Mouse (Mus musculus) intestine, embryonic 16.5 days (tissue): Measurements from ENCODE around the gene Gm8909. TPM values are rescaled to one million over a fixed set of nuclear protein-coding genes. Genes with fewer than 3 reads are reported as not detected.
"Not testable (repeated sequence)": the region's sequence is repeated elsewhere in the genome, so short reads cannot be mapped to it uniquely, and the experiment has no call there.

Experiments
- ATAC-seq: fragments of 200-750 bp; cut with Nextera tagmentation; 2 replicates; pipeline ENCODE4 v1.8.0; 2017; ENCODE audit warnings: moderate TSS enrichment, moderate library complexity
- H3K27ac ChIP-seq: fragments of 300-500 bp; sonication (generic); 2 replicates; pipeline ENCODE4 v1.5.1; 2014; ENCODE audit warnings: mild to moderate bottlenecking, low read length
- H3K27me3 ChIP-seq: fragments of 300-500 bp; sonication (generic); replicated peaks from 2 replicates; pipeline ENCODE4 v1.6.1; 2014; ENCODE audit warnings: low read length, control low read depth, mixed read lengths; ENCODE audit not compliant: control insufficient read depth, insufficient read depth
- H3K36me3 ChIP-seq: fragments of 300-500 bp; sonication (generic); 2 replicates; pipeline ENCODE4 v1.6.1; 2014; ENCODE audit warnings: low read length, control low read depth; ENCODE audit not compliant: control insufficient read depth, insufficient read depth
- H3K4me1 ChIP-seq: fragments of 300-500 bp; sonication (generic); 2 replicates; pipeline ENCODE4 v1.6.1; 2014; ENCODE audit warnings: low read length, control low read depth, mixed read lengths; ENCODE audit not compliant: control insufficient read depth, insufficient read depth
- H3K4me2 ChIP-seq: fragments of 300-500 bp; sonication (generic); 2 replicates; pipeline ENCODE4 v1.6.1; 2014; ENCODE audit warnings: low read depth, low read length, control low read depth
- H3K4me3 ChIP-seq: fragments of 300-500 bp; sonication (generic); 2 replicates; pipeline ENCODE4 v1.5.1; 2014; ENCODE audit warnings: mild to moderate bottlenecking, low read length
- H3K9ac ChIP-seq: fragments of 300-500 bp; sonication (generic); 2 replicates; pipeline ENCODE4 v1.6.1; 2014; ENCODE audit warnings: low read depth, low read length
- H3K9me3 ChIP-seq: fragments of 300-500 bp; sonication (generic); 2 replicates; pipeline ENCODE4 v1.6.1; 2016; ENCODE audit warnings: low read length, control low read depth; ENCODE audit not compliant: control insufficient read depth
- WGBS: fragments of 180-500 bp; shearing (Covaris S2); extraction: QIAGEN DNeasy Blood & Tissue Kit; methylation state at CpG from one replicate; pipeline ENCODE4 v1.1.7; 2014; 5-methylcytosine and 5-hydroxymethylcytosine counted together
- polyA plus RNA-seq: library from polyadenylated mRNA; unstranded; fragments of >200 nt; fragmentation: Nextera tagmentation; extraction: Ambion mirVana; gene quantifications from 2 replicates; pipeline ENCODE4 v1.2.1, GENCODE M21; 2015

The Gm8909 gene
- polyA plus RNA-seq, 1 experiment from 2014 or later, result 1.9 TPM

DNA sequence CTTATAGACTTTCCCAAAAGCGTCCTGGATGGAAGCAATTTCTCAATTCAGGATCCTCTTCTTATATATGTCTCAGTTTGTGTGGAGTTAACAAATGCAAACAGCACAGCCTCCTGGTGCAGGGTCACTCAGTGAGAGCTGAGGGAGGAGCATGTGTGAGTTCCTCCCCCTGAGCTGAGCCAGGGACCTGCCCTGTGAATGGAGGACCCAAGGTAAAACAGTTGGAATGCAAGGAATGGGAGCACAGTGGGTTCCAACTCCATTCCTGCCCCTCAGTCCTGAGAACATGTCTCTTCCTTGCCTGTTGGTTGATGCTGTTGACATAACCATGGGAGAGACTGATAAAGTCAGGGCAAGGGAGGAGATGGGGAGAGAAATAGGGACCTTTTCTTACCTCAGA, 757 bp upstream of the Gm8909 start:
- not testable (repeated sequence) for H3K4me3 ChIP-seq, H3K4me1 ChIP-seq, H3K4me2 ChIP-seq, ATAC-seq, H3K9ac ChIP-seq, H3K9me3 ChIP-seq, H3K27ac ChIP-seq, H3K36me3 ChIP-seq
- peaks cover 22% of the 10 kb centered on the region for H3K27me3 ChIP-seq
- no CpG with 5 or more reads among the region's 1 CpGs for WGBS

GRCm38 (mm10) chr17:36167306-36168038, 865 bp downstream of the Gm8909 start:
- H3K4me1 ChIP-seq, result 0 out of 2 replicates have a peak, but pooled peaks cover 4% of the 10 kb centered on the region
- no peaks in the 10 kb centered on the region for H3K9me3 ChIP-seq
- H3K27me3 ChIP-seq, result peaks cover 22% of the 10 kb centered on the region
- H3K9ac ChIP-seq, result peak overlapping the region; percentile 55
- H3K27ac ChIP-seq, result no peak overlapping the region
- H3K4me2 ChIP-seq, result peak overlapping the region; percentile 74
- WGBS, result 2% methylated on average over 51 of the region's 51 CpGs
- H3K36me3 ChIP-seq, result no peaks in the 10 kb centered on the region
- ATAC-seq, result peak; percentile 66
- H3K4me3 ChIP-seq, result peak overlapping the region; percentile 51

DNA sequence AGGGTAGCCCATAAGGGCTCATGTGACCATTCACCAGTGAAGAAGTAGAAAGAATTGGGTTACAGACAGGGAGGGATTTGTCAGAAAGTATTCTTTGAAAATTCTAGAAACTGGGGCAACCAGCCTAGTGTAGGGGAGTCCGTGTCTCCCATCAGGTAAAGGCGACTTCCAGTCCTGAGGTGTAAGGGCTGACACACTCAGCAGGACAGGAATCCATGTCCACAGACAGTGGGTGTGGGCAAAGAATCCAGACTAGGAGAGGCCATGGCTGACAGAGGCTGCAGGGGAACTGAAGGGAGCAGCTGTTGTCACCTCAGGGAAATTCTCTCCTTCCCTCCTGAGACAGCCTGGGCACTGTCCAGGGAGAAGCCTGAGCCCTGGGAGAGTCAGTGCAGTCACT, 1.4 kb downstream of the Gm8909 start:
- not testable (repeated sequence) for H3K4me2 ChIP-seq, ATAC-seq, H3K4me3 ChIP-seq, H3K27ac ChIP-seq, H3K4me1 ChIP-seq, H3K9me3 ChIP-seq, H3K9ac ChIP-seq, H3K36me3 ChIP-seq
- WGBS, result 40% methylated on average over 2 of the region's 2 CpGs
- H3K27me3 ChIP-seq, result peaks cover 25% of the 10 kb centered on the region

DNA sequence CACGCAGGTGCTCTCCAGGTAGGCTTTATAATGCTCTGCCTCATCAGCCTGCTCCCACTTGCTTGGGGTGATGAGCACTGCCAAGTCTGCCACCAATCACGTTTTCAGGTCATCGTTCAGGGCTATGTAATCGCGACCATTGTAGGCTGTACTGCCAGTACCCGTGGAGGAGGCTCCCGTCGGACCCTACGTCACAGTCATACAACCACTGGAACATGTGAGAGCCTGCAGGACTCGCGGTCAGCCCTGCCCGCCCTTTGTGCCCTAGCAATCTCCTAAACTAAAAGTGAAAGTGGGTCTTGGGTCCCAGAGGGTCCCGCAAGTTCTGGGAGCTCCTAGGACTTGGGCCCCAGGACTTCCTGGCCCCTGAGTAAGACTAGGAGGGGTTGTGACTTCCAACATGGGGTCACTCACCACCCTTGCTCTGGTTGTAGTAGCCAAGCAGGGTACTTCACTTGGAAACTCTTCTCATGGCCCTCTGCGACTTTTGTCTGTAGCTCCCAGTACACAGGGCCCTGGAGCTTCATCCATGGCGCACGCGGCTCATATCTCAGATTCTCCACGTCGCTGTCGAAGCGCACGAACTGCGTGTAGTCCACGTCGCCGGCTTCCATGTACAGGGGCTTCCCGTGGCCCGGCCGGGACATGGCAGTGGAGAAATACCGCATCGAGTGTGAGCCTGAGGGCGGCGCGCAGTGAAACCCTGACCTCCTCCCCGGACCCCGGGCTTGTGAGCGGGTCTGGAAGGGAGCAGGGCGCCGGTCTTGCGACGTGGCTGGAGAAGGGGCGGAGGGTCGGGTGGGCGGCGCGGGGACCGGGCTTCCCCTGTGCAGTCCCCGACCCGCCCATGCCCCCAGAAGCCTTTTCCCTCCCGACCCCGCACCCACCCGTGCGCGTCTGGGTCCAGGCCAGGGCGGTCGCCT, 6.9 kb downstream of the Gm8909 start:
- peak; percentile 38; the same call in 1 of the 2 replicates for ATAC-seq
- Histone ChIP-seq H3K4me3 (peak overlapping the region; percentile 31), H3K27ac (no peak overlapping the region), H3K9ac (no peak overlapping the region), H3K4me2 (peak overlapping the region; percentile 38), H3K4me1 (peaks cover 6% of the 10 kb centered on the region; the same call in 1 of the 2 replicates), H3K27me3 (peaks cover 39% of the 10 kb centered on the region), H3K9me3 (no peaks in the 10 kb centered on the region), H3K36me3 (no peaks in the 10 kb centered on the region)
- 3% methylated on average over 55 of the region's 56 CpGs for WGBS

DNA sequence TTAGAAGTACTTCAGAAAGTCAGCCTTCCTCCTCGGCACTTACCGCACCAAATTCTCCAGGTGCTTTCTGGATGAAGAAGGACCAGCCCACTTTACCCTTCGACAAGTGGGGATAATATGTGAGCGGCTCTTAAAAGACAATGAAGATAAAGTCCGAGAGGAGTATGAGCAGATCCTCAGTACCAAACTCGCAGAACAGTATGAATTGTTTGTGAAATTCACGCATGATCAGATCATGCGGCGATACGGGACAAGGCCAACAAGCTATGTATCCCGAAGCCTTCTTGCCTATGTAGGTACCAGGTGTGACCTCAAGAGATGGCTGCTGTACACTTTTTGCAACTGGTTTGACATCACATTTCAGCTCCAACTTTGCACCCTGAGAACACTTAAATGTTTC, 10.1 kb downstream of the Gm8909 start:
- H3K9me3 ChIP-seq, H3K4me1 ChIP-seq, H3K36me3 ChIP-seq, ATAC-seq, H3K27ac ChIP-seq, H3K9ac ChIP-seq: not testable (repeated sequence)
- Histone ChIP-seq H3K27me3 (peaks cover 40% of the 10 kb centered on the region), H3K4me2 (peak overlapping the region; percentile 56), H3K4me3 (peak overlapping the region; percentile 35; the same call in 1 of the 2 replicates)
- 11% methylated on average over 11 of the region's 11 CpGs for WGBS

DNA sequence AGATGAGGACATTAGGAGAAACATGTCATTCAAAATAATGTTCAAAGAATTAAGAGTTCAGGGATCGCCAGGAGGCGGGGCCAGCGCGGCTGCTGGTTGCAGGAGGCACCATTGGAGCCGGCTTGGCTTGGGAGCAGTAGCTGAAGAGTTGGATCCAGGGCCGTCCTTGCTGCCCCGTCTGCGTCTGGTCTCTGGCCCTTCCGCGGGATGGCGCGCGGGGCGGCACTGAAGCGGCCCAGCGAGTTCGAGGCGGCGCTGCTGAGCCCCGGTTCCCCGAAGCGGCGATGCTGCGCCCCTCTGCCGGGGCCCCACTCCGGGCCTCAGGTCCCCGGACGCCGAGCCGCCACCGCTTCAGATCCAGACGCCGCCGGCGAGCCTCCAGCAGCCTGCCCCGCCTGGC, 10.6 kb downstream of the Gm8909 start:
- under 1% methylated on average over 36 of the region's 36 CpGs for WGBS
- H3K27me3 ChIP-seq, result peaks cover 40% of the 10 kb centered on the region
- peak overlapping the region; percentile 56 for H3K4me2 ChIP-seq
- not testable (repeated sequence) for H3K27ac ChIP-seq, H3K9me3 ChIP-seq, ATAC-seq, H3K36me3 ChIP-seq, H3K4me1 ChIP-seq
- H3K9ac ChIP-seq, result peak overlapping the region; percentile 48; the same call in 1 of the 2 replicates
- peak overlapping the region; percentile 35 for H3K4me3 ChIP-seq

DNA sequence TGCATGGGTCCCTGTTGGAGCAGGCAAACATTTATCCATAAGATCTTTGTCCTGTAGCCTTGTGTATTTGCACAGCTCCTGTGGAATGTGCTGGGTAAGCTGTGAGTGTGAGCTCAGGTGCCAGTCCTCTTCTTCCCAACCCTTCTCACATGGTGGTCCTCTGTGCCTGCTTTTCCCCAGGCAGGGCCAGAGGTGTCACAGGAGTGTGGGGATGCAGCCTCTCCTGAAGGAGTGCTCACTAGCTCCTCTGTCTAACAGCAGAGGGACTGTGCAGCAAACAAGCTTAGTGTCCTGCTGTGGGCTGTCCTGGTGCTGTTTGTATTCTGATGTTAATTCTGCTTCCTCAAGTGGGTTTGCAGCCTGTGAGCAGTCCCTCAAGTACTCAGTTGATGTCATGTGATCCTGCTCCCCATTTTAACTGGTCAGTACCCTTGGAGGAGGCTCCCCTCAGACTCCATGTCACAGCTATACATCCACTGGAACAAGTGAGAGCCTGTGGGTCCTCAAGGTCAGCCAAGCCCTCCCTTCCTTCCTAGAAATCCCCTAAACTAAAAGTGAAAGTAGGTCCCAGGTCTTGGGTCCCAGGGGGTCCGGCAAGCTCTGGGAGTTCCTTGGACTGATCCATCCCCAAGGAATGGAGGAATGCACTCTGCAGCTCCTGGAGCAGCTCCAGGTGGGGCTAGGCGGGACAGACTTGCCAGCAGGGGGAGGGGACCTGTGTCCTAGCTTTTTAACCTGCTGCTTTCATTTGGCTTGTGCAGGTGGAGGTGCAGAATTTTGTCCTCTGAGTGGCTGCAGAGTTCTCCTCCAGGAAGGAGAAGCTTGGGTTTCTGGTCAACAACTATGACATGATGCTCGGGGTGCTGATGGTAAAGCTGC, 13.8 kb downstream of the Gm8909 start:
- H3K4me2 ChIP-seq, result no peak overlapping the region
- H3K27me3 ChIP-seq, result peaks cover 25% of the 10 kb centered on the region
- H3K4me3 ChIP-seq, result no peak overlapping the region
- H3K36me3 ChIP-seq, result no peaks in the 10 kb centered on the region
- WGBS, result 29% methylated on average over 3 of the region's 3 CpGs
- no peaks in the 10 kb centered on the region for H3K9me3 ChIP-seq
- no peak overlapping the region for H3K9ac ChIP-seq
- H3K4me1 ChIP-seq, result peaks cover 4% of the 10 kb centered on the region; the same call in 1 of the 2 replicates
- H3K27ac ChIP-seq, result no peak overlapping the region
- ATAC-seq, result no peak

DNA sequence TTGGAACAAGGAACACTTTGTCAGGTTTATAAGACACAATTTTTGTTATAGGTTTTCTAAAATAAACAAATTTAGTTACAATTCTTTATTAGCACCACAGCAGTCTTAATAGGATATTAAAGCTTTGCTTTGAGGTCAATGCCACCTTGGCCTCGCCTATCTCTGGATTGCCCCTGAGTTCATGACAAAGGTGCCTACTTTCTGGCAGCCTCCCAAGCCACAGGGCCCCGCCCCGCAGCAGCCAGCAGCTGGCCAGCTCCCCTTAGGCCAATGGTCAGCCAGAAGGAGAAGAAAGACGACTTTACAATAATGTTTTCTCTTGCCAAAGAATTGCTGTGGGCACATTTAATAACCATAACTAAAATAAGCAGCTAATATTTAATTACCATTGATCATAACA, 17.1 kb downstream of the Gm8909 start:
- not testable (repeated sequence) for ATAC-seq
- WGBS, result 40% methylated on average over 4 of the region's 4 CpGs

GRCm38 (mm10) chr17:36148468-36148867, 19.9 kb downstream of the Gm8909 start:
- 70% methylated on average over 5 of the region's 5 CpGs for WGBS

More for the DNA sequence above, 17.1 kb downstream of the Gm8909 start:
- H3K27me3 ChIP-seq, result peaks cover 14% of the 10 kb centered on the region
- not testable (repeated sequence) for H3K4me3 ChIP-seq, H3K4me2 ChIP-seq, H3K9ac ChIP-seq, H3K4me1 ChIP-seq, H3K36me3 ChIP-seq, H3K9me3 ChIP-seq, H3K27ac ChIP-seq

More at GRCm38 (mm10) chr17:36148468-36148867, 19.9 kb downstream of the Gm8909 start:
- peaks cover 18% of the 10 kb centered on the region for H3K27me3 ChIP-seq
- H3K36me3 ChIP-seq, H3K4me3 ChIP-seq, H3K9ac ChIP-seq, H3K4me1 ChIP-seq, H3K4me2 ChIP-seq, H3K9me3 ChIP-seq: not testable (repeated sequence)
- H3K27ac ChIP-seq, result peak overlapping the region; percentile 37; the same call in 1 of the 2 replicates
- ATAC-seq, result peak; percentile 60
